Mouse (Mus musculus) layer of hippocampus, postnatal 14 days (tissue): ENCODE data around the gene Ube2v1. TPM values are rescaled to one million over a fixed set of nuclear protein-coding genes. Genes with fewer than 3 reads are reported as not detected.
"Not testable (repeated sequence)": the region's sequence is repeated elsewhere in the genome, so short reads cannot be mapped to it uniquely, and the experiment has no call there.

Experiments used
- DNase-seq, 2 experiments: peaks; one replicate each; pipeline ENCODE4 v3.0.0; 2021 to 2022; ENCODE audit warnings: low spot score in 2 of 2, mixed read lengths in 1 of 2
- total RNA-seq, 2 experiments: library from RNA; stranded (reverse); gene quantifications; 2 replicates each; pipeline ENCODE4 v1.2.3; 2021

Gene Ube2v1
- total RNA-seq, 2 experiments from 2014 or later: 242 to 247 TPM

DNA sequence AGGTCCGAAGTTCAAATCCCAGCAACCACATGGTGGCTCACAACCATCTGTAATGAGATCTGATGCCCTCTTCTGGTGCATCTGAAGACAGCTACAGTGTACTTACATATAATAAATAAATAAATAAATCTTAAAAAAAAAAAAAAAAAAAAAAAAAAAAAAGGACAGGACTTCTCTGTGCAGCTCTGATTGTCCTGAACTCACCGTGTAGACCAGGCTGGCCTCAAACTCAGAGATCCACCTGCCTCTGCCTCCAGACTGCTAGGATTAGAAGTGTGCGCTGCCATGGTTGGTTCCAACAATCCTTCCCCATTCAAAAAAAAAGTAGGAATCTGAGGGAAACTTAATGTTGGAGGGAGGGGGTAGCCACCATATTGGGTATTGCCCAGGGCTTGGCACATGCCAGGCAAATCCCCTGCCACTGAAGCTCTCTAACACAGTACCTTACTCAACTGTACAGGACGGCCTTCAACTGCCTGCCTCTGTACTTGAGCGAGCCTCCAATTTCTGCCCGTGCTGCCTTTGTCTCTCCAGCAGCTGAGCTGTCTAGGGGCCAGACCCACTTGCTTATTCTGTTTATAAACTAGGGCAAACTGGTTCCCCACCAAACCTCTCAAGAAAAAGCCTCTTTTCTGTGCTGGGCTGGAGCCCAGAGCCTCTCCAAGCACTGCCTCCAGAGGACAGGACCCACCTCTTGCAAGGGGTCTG, 7.4 kb downstream of the Ube2v1 start:
- DNase-seq: no peak

DNA sequence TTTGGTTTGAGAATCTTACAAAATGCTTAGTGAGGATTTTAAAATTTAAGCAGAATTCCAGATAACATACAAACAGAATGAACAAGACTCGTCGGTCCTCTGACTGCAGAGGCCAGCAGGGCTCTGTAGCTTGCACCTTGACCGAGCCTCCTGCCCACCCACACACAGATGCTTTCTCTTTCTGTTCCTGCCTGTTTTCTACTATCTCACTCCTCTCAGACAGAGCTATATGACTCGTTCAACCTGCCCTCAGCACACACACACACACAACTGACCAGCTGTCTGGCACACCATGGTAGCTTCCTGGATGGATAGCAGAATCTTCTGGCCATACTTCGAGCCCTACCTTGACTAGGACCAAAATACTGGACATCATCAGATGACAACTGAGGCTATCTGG, 8.9 kb downstream of the Ube2v1 start:
- no peak for DNase-seq

GRCm38 (mm10) chr2:167622352-167622751, 9.5 kb downstream of the Ube2v1 start:
- no peak for DNase-seq

DNA sequence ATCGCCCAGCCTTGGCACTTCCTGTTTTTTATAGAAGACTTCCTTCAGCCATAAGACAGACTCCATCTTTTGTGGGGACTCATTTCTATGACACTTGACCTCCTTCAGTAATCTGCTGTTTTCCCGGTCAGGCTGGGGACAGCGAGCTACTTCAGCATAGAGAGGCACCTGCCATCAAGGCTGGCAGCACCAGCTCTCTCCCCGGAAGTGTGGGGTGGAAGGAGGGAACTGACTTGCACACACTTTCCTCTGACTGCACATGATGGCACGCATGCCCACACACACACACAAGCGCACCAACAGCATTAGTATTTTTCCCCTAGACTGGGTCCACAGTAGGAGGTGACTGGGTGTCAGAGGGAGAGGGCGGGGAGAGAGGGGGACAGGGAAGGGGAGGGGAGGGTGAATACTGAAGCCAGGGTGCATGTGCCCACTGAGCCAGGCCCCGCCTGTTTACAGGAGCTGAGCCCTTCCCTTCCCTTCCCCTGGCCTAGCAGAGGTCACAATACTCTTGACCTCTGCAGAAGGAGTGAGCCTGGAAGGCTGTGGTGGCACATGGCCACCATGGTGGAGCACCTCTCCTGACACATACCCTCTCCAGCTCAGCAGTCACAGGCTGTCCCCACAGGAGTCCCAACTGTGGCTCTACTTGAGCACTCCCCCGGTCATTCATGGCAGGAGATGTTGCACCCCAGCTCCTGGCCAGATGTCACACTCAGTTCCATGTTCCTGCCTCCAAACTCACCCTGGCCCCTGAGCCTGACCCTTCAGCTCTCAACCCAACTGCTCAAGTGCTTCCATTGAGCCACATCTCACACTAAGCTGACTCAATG, 10.4 kb downstream of the Ube2v1 start:
- no peak for DNase-seq

- no peak for DNase-seq
Observed at GRCm38 (mm10) chr2:167617472-167617871, 14.4 kb downstream of the Ube2v1 start.

DNA sequence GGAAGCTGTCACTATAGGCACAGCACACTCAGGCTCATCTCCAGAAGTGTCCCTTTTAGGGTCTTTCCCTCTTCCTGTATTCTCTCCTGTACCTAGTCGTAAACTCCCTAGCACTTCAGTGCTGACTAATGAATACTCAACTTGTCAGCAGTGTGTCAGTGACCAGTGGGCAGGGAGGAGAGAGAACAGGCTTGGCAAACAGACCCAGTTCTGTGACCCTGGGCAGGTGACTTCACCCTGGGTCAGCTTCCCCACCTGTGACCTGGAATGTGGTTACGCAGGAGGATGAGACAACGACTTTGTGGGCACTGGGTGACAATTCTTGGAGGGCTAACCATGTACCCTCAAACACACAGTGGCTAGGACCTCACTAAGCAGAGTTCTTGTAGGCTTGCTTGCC, 14.9 kb downstream of the Ube2v1 start:
- DNase-seq: no peak

DNA sequence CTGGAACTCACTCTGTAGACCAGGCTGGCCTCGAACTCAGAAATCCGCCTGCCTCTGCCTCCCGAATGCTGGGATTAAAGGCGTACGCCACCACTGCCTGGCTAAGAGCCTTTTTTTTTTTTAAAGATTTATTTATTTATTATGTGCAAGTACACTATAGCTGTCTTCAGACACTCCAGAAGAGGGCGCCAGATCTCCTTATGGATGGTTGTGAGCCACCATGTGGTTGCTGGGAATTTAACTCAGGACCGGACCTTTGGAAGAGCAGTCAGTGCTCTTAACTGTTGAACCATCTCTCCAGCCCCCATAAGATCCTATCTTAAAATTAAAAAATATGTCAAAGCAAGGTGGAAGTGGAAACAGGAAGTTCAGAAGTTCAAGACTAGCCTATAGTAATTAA, 18.6 kb downstream of the Ube2v1 start:
- not testable (repeated sequence) for DNase-seq

DNA sequence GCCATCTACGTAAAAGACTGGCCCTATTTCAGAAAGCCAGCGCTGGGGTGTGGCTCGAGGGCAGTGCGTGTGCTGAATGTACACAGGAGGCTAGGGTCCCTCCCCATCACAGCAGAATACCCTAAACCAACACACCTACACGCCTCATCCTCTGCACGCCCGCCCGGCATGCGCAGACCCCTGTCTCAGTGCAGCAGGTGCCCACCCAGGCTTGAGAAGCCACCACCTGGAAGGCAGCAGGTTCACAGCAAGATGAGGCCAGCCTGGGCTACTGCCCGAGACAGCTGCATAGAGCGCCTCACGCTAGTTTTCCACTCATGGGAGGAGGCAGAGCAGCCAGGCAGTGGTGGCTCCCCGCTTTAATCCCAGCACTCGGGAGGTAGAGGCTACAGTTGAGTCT, 19.8 kb downstream of the Ube2v1 start:
- no peak for DNase-seq

DNA sequence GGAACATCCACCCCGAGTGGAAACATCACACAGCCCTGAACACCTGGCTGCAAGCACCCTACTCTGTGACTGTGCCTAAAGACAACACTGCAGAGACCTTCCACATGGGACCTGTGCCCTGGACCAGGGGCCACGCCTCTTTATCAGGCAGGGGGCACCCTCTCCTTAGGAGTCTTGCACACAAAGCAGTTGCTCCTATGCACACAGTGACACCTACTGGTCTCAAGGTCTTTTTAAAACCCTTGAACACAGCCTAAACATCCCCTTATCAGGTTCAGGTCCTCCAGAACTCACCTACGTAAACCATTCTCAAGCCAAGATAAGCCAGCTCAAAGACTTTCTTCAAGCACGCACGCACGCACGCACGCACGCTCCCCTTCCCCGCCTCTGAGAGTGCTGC, 20.6 kb downstream of the Ube2v1 start:
- no peak for DNase-seq

- DNase-seq: no peak
Observed at GRCm38 (mm10) chr2:167606745-167607123, 25.2 kb downstream of the Ube2v1 start.

GRCm38 (mm10) chr2:167605817-167606744, 25.8 kb downstream of the Ube2v1 start:
- DNase-seq: no peak

DNA sequence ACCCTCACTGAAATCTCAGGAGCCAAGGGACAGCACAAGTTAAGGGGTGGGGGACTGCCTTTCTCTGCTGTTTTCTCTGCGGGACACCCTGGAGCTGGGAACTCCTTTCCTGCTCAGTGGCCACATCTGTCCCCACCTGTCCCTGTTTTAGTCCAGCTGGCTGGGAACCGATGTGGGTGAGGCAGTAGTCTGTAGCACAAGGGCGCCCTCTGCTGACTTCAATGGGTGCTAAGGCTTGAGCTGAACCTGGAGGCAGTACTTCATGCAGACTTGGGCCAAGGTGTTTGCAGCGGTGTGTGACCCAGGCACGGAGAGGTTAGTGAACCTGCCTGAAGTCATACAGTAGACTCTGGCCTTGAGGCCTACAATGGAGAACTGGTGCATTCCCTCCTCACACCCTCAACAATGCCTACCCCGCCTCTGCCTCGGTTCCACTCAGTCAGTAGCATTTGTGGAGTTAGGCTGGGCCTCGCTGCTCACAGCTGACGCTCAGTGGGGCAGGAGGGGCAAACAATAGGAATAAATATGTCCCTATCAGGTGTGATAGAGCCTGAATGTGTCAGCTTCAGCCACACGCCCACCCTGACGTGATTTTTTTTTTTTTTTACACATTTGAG, 26.6 kb downstream of the Ube2v1 start:
- peak; percentile 79 to 85 for DNase-seq

- no peak for DNase-seq
Observed at GRCm38 (mm10) chr2:167602978-167603377, 28.9 kb downstream of the Ube2v1 start.

GRCm38 (mm10) chr2:167602364-167602763, 29.5 kb downstream of the Ube2v1 start:
- DNase-seq: no peak

DNA sequence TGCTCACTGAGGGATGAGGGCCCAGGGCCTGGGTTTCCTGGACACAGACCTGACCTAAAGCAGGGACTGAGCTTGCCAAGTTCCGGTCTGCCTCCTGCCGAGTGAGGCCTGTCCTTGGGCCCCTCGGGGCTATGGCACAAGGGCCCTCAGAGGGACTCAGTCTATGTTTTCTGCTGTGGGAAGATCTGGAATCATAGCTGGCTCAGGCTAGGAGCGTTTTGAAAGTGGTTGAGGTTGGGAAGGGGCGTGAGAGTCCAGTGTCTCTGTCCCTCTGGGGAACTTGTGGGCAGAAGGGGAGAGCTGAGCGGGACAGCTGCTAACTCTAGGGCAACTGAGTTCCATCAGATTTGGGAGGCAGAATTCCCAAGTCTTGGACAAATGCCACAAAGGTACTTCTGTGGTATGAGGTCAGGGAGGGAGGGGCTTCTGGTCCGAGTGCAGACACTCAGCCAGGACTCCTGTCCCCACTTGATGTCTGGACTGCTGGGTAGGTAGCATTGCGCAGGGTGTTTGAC, 31.4 kb downstream of the Ube2v1 start:
- no peak for DNase-seq

GRCm38 (mm10) chr2:167599917-167600316, 32.0 kb downstream of the Ube2v1 start:
- DNase-seq: no peak

GRCm38 (mm10) chr2:167599195-167599594, 32.7 kb downstream of the Ube2v1 start:
- no peak for DNase-seq

GRCm38 (mm10) chr2:167597492-167598186, 34.3 kb downstream of the Ube2v1 start:
- DNase-seq: no peak

DNA sequence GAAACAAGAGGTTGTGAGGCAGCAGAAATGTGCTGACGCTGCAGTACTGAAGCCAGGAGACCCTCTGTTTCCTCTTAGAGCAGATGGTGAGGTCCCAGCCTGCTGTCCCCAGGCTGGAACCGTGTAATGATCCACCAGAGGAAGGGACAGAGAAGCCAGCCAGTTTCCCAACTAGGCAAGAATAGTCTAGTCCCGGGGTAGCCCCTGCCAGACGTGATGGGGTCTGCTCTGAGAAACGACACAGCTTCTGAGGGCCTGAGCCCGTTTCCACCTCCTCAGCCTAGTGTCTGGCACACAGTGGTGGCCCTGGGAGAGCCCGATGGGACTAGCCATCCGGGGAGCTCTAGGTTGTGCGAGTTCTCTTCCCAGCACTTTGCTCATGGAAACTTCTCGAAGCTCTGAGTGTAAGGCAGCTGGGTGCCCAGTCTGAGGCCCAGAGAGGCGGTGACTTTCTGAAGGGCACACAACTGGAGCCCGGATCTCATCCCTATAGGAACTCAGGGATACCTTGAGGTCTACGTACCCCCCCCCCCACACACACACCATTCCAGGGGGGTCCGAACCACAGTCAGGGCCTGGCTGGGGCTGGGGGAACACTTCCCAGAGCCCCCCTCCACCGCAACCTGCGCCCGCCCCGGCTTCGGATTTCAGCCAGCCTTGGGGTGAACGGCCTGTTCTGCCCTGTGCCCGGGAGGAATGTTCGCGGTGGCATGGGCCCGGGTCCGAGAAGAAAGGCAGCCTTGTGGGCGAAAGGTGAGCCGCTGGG, 35.0 kb downstream of the Ube2v1 start:
- DNase-seq: no peak
